Mouse (Mus musculus): Measurements from ENCODE around the gene Axl.

Axl gene

DNA sequence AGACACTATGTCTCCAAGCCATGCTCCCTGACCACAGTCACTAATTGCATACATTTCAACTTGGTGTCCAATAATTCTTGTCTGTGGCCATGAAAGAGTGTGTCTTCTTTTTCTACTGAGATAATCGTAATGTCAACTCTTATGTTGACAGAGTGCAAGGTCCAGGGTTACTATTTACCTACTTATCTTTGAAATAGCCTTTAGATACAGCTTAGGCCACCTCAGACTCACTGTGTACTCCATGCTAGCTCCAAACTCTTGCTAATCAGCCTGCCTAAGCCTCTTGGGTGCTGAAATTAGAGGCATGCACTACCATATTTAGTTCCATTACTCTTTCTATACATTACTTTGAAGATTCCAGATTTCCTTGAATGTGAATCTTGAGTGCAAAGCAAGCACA lies 10.9 kb upstream of the Axl start:
- in situ Hi-C loops (cut with MboI; ENCODE audit: low pct_unique_long_range_greater_than_20kb in 1 of 2, low sequenced_read_pairs in 2 of 2, unreplicated experiment in 1 of 2): no loop called here

DNA sequence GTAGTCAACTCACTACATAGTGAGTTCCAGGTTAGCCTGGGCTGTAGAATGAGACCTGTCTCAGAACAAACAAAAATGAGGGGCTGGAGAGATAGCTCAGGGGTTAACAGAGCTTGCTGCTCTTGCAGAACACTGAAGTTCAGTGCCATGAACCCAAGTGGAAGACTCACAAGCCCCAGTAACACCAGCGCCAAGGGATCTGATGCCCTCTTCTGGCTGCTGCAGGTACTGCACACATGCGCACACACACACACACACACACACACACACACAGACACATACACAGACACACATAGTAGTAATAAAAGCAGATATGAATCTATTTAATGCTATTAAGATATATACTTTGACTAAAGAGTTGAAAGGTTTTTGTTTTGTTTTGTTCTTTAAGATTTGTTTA lies 10.0 kb upstream of the Axl start:
- in situ Hi-C loops (cut with MboI; ENCODE audit: low pct_unique_long_range_greater_than_20kb in 1 of 2, low sequenced_read_pairs in 2 of 2, unreplicated experiment in 1 of 2): no loop called here

- in situ Hi-C loops (cut with MboI; ENCODE audit: low pct_unique_long_range_greater_than_20kb in 1 of 2, low sequenced_read_pairs in 2 of 2, unreplicated experiment in 1 of 2): loop anchor here (5.0 kb wide), 1 partner anchor 37 kb away; no protein-coding TSS in a partner anchor
Measured at GRCm38 (mm10) chr7:25794775-25795174, 6.3 kb upstream of the Axl start.

GRCm38 (mm10) chr7:25793679-25794078 lies 5.2 kb upstream of the Axl start:
- in situ Hi-C loops (cut with MboI; ENCODE audit: low pct_unique_long_range_greater_than_20kb in 1 of 2, low sequenced_read_pairs in 2 of 2, unreplicated experiment in 1 of 2): loop anchor here (5.0 kb wide), 1 partner anchor 36 kb away; no protein-coding TSS in a partner anchor

DNA sequence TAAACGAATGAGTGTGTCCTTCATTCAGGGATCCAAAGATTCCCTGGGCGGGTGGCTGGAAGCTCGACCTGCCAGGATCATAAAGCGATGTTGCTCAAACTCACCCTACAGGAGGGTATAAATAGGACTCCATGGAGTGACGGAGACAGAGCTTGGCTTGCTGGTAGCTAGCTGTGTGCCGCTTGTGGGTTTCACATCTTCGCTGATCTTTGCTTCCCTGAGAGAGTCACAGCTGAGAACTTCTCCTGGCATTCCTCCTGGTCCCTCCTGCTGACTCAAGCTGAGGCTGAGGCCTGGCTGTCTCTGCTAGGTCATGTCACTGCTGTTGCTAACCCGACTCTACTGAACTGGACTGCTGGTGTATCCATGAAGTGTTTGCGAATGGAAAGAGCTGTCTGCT lies 4.5 kb upstream of the Axl start:
- in situ Hi-C loops (cut with MboI; ENCODE audit: low pct_unique_long_range_greater_than_20kb in 1 of 2, low sequenced_read_pairs in 2 of 2, unreplicated experiment in 1 of 2): loop anchor here (5.0 kb wide), 1 partner anchor 36 kb away; no protein-coding TSS in a partner anchor

DNA sequence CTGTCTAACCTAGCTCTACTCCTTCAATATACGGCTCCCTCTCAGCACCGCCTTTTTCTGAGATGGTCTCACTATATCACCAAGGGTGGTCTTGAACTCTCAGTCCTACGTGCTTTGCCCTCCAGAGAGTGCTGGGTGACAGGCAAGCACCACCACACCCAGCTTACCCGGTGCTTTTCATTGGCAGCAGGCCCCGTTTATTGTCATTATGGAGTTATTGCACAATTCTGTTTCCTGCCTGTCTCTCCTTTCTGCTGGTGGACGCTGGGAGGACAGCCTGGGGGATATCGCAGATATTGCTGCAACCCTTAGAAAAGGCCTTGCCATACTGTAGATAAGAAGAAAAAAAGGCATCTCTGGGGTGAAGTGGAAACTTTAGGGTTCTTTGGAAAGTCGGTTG lies 2.1 kb upstream of the Axl start:
- in situ Hi-C loops (cut with MboI; ENCODE audit: low pct_unique_long_range_greater_than_20kb in 1 of 2, low sequenced_read_pairs in 2 of 2, unreplicated experiment in 1 of 2): loop anchor here (5.0 kb wide), 1 partner anchor 33 kb away; no protein-coding TSS in a partner anchor

DNA sequence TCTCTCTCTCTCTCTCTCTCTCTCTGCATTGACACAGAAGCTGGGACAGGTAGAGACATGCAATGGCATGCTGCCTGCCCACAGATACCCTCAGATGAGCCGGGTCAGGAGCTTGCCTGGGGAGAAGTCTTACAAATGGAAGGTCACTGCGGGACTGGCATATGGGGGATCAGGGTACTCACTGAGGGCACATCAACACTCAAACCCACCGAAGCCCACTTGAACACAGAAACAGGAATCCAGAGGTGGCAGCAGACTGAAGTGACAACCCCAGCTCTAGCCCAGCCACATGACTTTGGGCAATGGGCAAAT lies 580 bp upstream of the Axl start:
- in situ Hi-C loops (cut with MboI; ENCODE audit: low pct_unique_long_range_greater_than_20kb in 1 of 2, low sequenced_read_pairs in 2 of 2, unreplicated experiment in 1 of 2): no loop called here

DNA sequence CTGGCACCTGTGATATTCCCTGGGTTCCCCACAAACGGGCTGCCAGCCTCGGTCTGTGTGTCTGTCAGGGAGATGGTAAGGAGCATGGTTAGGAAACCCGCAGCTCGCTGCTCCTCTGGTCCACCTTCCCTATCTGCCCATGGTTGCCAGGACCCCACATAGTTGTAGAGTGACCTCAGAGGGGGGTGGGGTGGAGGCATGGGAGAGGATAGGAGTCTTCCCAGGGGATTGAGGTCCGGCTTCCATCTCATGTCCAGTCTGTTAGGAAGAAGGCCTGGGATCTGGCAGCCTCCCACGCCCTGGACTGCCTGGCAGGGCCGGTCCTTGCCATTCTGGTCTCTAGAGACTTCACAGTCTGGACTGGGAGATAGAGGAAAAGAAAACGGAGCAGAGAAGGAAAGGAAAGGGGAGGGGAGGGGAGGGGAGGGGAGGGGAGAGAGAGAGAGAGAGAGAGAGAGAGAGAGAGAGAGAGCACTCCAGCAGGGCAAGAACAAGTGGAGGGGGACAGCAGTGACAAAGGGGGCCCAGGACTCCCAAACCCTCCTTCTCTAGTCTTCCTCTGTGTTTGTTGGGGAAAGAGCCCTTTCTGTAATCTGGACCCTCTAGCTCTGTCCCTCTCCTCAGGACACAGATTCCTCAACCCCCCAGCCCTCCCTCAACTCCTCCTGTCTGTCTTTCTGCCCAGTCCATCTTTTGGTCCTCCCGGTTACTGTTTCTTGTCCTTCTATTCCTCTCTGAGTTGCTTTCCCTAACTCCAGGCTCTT lies 867 bp downstream of the Axl start:
- in situ Hi-C loops (cut with MboI; ENCODE audit: low pct_unique_long_range_greater_than_20kb in 1 of 2, low sequenced_read_pairs in 2 of 2, unreplicated experiment in 1 of 2): no loop called here

GRCm38 (mm10) chr7:25786974-25787373 lies 1.5 kb downstream of the Axl start:
- in situ Hi-C loops (cut with MboI; ENCODE audit: low pct_unique_long_range_greater_than_20kb in 1 of 2, low sequenced_read_pairs in 2 of 2, unreplicated experiment in 1 of 2): no loop called here

GRCm38 (mm10) chr7:25785752-25786151 lies 2.8 kb downstream of the Axl start:
- in situ Hi-C loops (cut with MboI; ENCODE audit: low pct_unique_long_range_greater_than_20kb in 1 of 2, low sequenced_read_pairs in 2 of 2, unreplicated experiment in 1 of 2): no loop called here

- in situ Hi-C loops (cut with MboI; ENCODE audit: low pct_unique_long_range_greater_than_20kb in 1 of 2, low sequenced_read_pairs in 2 of 2, unreplicated experiment in 1 of 2): no loop called here
Measured at GRCm38 (mm10) chr7:25784808-25785207, 3.7 kb downstream of the Axl start.

GRCm38 (mm10) chr7:25783746-25784145 lies 4.8 kb downstream of the Axl start:
- in situ Hi-C loops (cut with MboI; ENCODE audit: low pct_unique_long_range_greater_than_20kb in 1 of 2, low sequenced_read_pairs in 2 of 2, unreplicated experiment in 1 of 2): no loop called here

- in situ Hi-C loops (cut with MboI; ENCODE audit: low pct_unique_long_range_greater_than_20kb in 1 of 2, low sequenced_read_pairs in 2 of 2, unreplicated experiment in 1 of 2): no loop called here
Measured at GRCm38 (mm10) chr7:25782744-25783143, 5.8 kb downstream of the Axl start.

DNA sequence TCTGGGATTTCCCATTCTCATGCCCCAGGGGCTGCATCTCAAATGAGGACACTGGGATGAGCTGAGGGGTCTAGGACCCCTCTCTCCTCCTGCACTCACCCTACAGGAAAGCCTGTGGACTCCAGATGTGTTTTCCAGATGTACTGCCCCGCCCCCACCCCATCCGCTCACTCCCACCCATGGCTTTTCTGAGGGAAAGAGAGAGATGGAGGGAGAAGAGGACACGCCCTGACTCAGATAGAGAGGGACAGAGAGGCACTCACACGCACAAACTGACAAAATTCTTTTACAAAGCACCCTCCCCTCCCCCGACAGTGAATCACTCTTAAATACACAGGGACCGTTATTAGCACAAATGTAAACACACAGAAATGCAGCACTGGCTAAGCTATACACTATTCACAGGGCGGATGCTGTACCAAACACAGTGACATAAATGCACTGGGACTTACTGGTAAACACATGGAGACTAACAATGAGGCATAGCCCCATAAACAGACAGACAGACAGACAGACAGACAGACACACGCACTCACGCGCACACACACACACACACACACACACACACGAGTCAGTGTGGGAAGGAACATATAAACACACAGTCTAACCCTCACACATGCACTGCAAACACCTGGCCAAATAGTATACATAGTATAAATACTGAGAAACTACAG lies 6.4 kb downstream of the Axl start:
- in situ Hi-C loops (cut with MboI; ENCODE audit: low pct_unique_long_range_greater_than_20kb in 1 of 2, low sequenced_read_pairs in 2 of 2, unreplicated experiment in 1 of 2): no loop called here

DNA sequence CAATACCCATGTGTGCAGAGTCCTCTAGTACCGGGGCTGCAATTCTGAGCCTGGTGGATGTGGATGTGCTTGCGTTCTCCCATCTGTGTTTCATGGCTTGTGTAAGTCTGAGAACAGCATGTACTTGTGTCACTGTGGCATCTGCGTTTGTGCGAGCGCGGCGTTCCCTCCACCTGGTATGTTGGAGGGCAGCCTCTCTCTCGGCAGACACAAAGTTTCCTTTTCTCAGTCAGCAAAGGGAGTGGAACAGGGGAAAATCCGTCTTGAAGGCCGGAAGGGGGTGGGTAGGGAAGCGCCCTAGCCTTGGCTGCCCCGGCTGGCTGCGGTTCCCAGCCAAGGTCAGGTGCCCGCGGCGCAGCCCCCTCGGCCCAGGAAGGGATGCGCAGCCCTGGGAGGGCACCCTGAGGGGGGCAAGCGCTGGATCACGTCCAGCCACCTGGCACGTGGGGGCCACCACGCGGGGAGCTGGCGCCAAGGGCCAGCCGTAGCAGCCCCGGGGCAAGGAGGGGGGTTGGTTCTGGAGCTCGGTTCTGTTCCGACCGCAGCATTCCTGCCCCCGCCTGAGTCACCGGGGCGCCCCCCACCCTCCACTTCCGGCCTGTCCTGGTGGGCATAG lies 7.1 kb downstream of the Axl start:
- in situ Hi-C loops (cut with MboI; ENCODE audit: low pct_unique_long_range_greater_than_20kb in 1 of 2, low sequenced_read_pairs in 2 of 2, unreplicated experiment in 1 of 2): no loop called here

GRCm38 (mm10) chr7:25780753-25781152 lies 7.8 kb downstream of the Axl start:
- in situ Hi-C loops (cut with MboI; ENCODE audit: low pct_unique_long_range_greater_than_20kb in 1 of 2, low sequenced_read_pairs in 2 of 2, unreplicated experiment in 1 of 2): no loop called here

DNA sequence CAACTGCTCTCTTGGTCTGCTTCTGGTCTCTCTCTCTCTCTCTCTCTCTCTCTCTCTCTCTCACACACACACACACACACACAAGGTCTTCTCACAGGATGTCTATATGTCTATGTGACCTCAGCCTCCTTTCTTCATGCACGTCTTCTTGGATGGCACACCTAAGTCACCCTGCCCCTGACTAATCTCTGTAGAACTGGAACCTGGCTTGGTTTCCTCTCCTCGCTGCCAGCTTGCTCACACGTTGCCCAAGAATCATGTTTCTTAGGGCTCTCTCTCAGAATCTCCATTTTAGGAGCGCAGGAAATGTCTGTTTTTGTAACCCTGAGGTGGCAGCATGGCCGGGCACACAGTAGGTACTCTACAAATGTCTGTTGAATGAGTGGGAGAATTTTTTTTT lies 8.5 kb downstream of the Axl start:
- in situ Hi-C loops (cut with MboI; ENCODE audit: low pct_unique_long_range_greater_than_20kb in 1 of 2, low sequenced_read_pairs in 2 of 2, unreplicated experiment in 1 of 2): no loop called here

- in situ Hi-C loops (cut with MboI; ENCODE audit: low pct_unique_long_range_greater_than_20kb in 1 of 2, low sequenced_read_pairs in 2 of 2, unreplicated experiment in 1 of 2): no loop called here
Measured at GRCm38 (mm10) chr7:25768229-25768628, 20.3 kb downstream of the Axl start.

- in situ Hi-C loops (cut with MboI; ENCODE audit: low pct_unique_long_range_greater_than_20kb in 1 of 2, low sequenced_read_pairs in 2 of 2, unreplicated experiment in 1 of 2): no loop called here
Measured at GRCm38 (mm10) chr7:25766108-25766507, 22.4 kb downstream of the Axl start.

- in situ Hi-C loops (cut with MboI; ENCODE audit: low pct_unique_long_range_greater_than_20kb in 1 of 2, low sequenced_read_pairs in 2 of 2, unreplicated experiment in 1 of 2): no loop called here
Measured at GRCm38 (mm10) chr7:25764221-25764620, 24.3 kb downstream of the Axl start.
